Mouse (Mus musculus) thymus, adult 2 months (tissue): Measurements from ENCODE around the gene Dcakd.

ENCODE experiments used
- CTCF ChIP-seq: fragments of 200-500 bp; IDR thresholded peaks from 2 replicates; pipeline ENCODE4 v1.5.1; 2012; ENCODE audit warnings: mild to moderate bottlenecking, control low read depth, low read length, moderate library complexity, borderline replicate concordance; ENCODE audit not compliant: control insufficient read depth, poor library complexity, insufficient read depth; ENCODE audit errors: extremely low read depth
- POLR2A ChIP-seq: fragments of 200-500 bp; IDR thresholded peaks from 2 replicates; pipeline ENCODE4 v1.6.1; 2012; ENCODE audit warnings: mild to moderate bottlenecking, low read length, control low read depth, moderate library complexity; ENCODE audit not compliant: control insufficient read depth, poor library complexity, insufficient read depth; ENCODE audit errors: extremely low read depth

GRCm38 (mm10) chr11:103052078-103052477 lies 23.9 kb upstream of the Dcakd start:
- TF ChIP-seq POLR2A (no peak), CTCF (no peak)
